Mouse (Mus musculus): Measurements from ENCODE around the gene C130050O18Rik. TPM values are rescaled to one million over a fixed set of nuclear protein-coding genes. Genes with fewer than 3 reads are reported as not detected.

C130050O18Rik gene
- polyA plus RNA-seq, 3 experiments from 2014 or later: not detected

- peak; percentile 89 for ATAC-seq
Measured at GRCm38 (mm10) chr5:139397959-139398753, 6.9 kb upstream of the C130050O18Rik start.

- no peak for ATAC-seq
Measured at GRCm38 (mm10) chr5:139398786-139399185, 6.3 kb upstream of the C130050O18Rik start.

DNA sequence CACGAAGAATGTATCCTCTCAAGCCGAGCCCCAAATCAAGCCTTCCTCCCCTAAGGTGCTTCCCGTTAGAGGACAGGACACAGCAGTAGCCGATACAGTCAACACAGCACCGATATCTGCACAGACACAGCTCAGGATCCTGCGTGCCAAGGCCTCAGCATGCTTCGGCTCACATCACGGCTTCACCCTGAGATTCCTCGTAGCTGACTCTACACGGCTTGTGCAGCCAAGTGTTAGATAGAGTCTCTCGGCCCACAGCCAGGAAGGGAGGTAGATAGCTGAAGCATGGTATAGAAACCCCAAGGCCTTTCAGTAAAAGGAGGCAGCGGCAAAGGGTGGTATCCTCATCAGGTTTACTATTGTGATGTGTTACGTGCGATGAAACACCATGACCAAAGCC is 5.1 kb upstream of the C130050O18Rik start:
- no peak for ATAC-seq

- ATAC-seq: no peak
Measured at GRCm38 (mm10) chr5:139402106-139402505, 3.0 kb upstream of the C130050O18Rik start.

DNA sequence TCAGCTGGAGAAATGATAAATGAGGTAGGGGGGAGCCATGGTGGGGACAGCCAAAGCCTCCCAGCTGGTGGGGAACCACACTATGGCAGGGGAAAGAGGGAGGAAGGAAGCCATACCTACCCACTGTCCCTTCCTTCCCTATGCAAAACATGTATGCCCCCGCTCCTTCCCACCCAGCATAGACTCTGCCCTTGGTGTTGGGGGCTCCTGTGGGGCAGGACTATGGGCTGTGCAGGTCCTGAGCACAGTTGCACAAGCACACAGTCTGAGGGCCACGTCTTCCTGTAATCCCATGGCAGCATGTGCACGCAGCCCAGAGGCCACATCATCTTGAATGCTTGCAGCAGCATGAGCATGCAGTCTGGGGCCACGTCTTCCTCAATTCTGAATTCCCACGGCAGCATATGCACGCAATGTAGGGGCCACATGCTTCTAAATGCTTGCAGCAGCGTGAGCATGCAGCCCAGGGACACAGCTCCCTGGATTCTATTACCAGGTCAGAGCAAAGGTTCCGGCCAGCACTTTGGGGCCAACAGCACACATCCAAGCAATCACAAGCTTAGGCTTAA is 1.3 kb upstream of the C130050O18Rik start:
- ATAC-seq: no peak

GRCm38 (mm10) chr5:139405478-139405877 is 398 bp downstream of the C130050O18Rik start:
- ATAC-seq: no peak

- no peak for ATAC-seq
Measured at GRCm38 (mm10) chr5:139405953-139406352, 873 bp downstream of the C130050O18Rik start.

- no peak for ATAC-seq
Measured at GRCm38 (mm10) chr5:139407121-139407885, 2.2 kb downstream of the C130050O18Rik start.

DNA sequence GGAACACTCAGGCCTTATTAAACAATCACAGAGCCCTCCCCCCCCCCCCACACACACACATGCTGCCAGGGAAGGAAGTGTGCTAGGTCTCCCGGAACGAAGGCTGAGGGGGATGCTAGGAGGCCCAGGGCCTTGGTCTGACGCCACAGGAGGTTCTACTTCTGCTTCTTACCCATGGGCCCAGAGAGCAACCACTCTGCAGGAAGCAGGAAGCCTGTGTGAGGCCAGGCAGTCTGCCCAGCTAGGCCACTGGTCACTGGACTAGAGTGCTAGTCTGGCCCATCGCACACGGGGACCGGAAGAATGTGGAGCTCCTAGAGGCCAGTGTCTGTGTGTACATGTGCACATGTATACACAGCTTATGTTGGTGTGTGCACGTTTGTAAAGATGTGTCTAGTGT is 3.4 kb downstream of the C130050O18Rik start:
- no peak for ATAC-seq

DNA sequence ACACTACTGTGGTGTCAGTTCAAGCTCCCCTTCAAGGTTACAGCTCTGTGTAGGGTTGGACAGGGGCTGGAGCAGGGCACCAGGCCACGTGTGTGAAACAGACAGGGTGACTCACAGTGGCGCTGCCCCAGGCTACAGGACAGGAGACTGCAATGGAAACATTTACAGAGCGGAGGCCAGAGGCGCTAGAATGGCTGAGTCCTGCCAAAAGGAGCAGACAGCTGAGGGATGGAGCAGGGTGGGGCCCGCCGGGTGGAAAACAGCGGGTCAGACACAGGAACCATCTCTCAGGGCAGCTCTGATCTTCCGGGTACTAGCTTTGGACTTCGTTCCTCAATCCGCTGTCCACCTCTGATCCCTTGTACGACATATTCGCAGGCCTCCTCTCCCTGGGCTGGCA is 4.3 kb downstream of the C130050O18Rik start:
- ATAC-seq: no peak

- ATAC-seq: no peak
Measured at GRCm38 (mm10) chr5:139410056-139410455, 5.0 kb downstream of the C130050O18Rik start.

- ATAC-seq: no peak
Measured at GRCm38 (mm10) chr5:139411117-139411516, 6.0 kb downstream of the C130050O18Rik start.

GRCm38 (mm10) chr5:139411665-139412314 is 6.7 kb downstream of the C130050O18Rik start:
- no peak for ATAC-seq

DNA sequence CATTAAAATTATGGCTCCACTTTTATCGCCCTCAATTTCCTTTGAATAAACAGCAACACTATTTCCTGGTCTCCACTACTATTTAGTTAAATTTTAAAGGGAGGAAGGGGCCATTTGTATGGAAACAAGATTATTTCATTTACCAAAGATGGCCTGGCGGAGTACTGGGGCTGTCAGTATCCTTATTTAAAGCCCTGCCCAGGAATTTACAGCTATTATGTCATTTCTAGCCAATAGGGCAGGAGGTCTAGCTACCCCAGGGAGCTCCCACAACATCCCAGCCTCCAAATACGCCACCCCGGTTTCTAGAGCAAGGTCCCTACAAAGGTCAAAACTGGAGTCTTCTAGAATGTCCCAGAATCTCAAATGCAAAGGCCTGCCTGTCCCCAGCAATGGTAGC is 8.5 kb downstream of the C130050O18Rik start:
- ATAC-seq: no peak

GRCm38 (mm10) chr5:139415001-139415400 is 9.9 kb downstream of the C130050O18Rik start:
- no peak for ATAC-seq

DNA sequence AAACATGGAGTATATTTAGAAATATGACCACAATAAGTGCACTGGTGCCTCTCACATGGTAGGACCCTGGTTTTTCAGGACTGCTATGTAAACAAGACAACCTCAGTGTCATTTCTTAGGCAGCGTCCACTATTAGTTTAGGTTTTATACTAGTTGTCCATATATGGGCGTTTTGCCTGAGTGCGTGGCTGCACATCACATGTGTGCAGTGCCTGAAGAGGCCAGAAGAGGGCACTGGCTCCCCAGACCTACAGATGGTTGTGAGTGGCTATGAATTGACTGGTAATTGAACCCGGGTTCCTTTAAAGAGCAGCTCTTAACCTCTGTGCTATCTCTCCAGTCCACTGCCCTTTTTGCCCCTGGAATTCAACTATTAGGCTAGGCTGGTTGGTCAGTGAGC is 11.9 kb downstream of the C130050O18Rik start:
- ATAC-seq: no peak

DNA sequence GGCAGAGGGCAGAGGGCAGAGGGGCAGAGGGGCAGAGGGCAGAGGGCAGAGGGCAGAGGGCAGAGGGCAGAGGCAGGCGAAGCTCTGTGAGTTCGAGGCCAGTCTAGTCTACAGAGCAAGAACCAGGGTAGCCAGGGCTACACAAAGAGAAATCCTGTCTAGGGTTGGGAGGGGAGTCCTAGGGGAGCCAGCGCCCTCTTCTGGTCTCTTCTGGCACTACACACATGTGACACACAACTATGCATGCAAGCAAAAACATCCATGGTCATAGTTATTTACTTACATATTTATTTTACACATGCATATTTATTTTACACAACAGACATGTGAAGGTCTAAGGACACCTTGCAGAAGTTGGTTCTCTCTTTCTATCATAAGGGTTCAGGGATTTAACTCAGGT is 12.4 kb downstream of the C130050O18Rik start:
- ATAC-seq: no peak

DNA sequence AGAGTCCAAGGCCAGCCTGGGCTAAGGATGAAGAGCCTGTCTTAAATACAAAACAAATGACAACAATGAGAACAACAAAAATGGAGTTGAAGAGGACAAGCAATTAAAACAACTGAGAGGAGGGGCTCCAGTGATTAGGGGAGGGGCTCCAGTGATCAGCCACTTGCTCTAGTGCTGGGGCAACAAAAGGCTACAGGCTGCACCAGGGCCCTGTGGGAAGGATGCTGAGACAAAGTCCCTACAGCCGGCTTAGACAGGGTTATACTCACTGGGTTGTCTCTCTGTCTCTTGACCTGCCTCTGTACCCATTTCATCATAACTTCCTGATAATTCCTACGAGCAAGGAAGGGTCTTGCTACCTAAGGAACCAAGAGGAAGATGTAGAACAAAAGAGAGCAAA is 13.0 kb downstream of the C130050O18Rik start:
- no peak for ATAC-seq

- no peak for ATAC-seq
Measured at GRCm38 (mm10) chr5:139418633-139419032, 13.6 kb downstream of the C130050O18Rik start.

- no peak for ATAC-seq
Measured at GRCm38 (mm10) chr5:139423026-139423865, 18.2 kb downstream of the C130050O18Rik start, which contains the start of gene Gper1. Gene Gper1, plus strand, starts transcription at chr5:139423151.

DNA sequence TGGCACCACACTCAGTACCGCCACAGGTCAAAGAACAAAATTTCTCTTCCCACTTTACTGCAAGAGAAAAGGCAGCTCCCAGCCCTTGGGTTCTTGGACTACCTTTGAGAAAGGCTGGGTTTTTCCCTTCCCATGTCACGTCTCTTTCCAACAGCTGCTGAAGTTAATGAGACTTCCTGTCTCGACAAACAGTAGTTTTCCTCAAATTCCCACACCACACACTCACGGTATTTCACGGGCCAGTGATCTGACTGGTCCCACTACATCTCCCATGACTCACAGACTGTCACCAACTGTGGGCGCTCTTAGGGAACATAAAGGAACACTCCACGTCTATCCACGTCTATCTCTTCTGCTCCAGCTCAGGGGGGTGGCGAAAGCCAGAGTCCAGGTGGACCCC is 20.1 kb downstream of the C130050O18Rik start:
- ATAC-seq: no peak

DNA sequence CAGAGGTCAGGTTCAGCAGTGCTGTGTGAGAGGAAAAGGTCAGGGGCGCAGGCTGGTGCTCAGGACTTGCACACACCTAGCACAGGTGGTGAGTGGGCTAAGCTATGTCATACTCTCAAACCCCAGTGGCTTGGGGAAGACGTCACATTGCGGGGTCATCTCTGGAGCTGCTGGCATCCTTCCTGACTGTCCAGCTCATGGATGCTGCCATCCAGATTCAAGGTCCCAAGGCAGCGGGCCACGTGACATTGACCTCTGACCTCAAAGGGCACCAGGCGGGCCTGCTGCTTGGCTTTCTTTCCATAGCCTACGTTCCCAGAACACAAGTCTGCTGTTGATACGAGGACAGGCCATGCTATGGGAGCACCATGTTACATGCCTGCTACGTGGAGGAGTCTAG is 21.9 kb downstream of the C130050O18Rik start:
- ATAC-seq: no peak

Data from inflammation-experienced regulatory T-cells, adult 6 months (primary cell).